Mouse (Mus musculus) embryonic facial prominence, embryonic 14.5 days (tissue): ENCODE data around the gene Arhgap30. TPM values are rescaled to one million over a fixed set of nuclear protein-coding genes. Genes with fewer than 3 reads are reported as not detected.

Experiments used
- ATAC-seq: fragments of 200-750 bp; cut with Nextera tagmentation; 2 replicates; pipeline ENCODE4 v1.8.0; 2017; ENCODE audit warnings: low read depth, moderate number of reproducible peaks, moderate TSS enrichment
- DNase-seq: peaks from one replicate; pipeline ENCODE4 v3.0.0-alpha.2; 2015; ENCODE audit warnings: low spot score
- H3K27ac ChIP-seq: fragments of 300-500 bp; sonication (generic); replicated peaks from 2 replicates; pipeline ENCODE4 v1.5.1; 2014; ENCODE audit warnings: low read depth, mild to moderate bottlenecking, low read length, moderate library complexity
- H3K27me3 ChIP-seq: fragments of 300-500 bp; sonication (generic); replicated peaks from 2 replicates; pipeline ENCODE4 v1.6.1; 2014; ENCODE audit warnings: low read length; ENCODE audit not compliant: control insufficient read depth, insufficient read depth
- H3K36me3 ChIP-seq: fragments of 300-500 bp; sonication (generic); 2 replicates; pipeline ENCODE4 v1.6.1; 2014; ENCODE audit warnings: low read length, mixed read lengths; ENCODE audit not compliant: control insufficient read depth, insufficient read depth
- H3K4me1 ChIP-seq: fragments of 300-500 bp; sonication (generic); 2 replicates; pipeline ENCODE4 v1.6.1; 2014; ENCODE audit warnings: antibody characterized with exemption, low read length; ENCODE audit not compliant: control insufficient read depth, insufficient read depth
- H3K4me2 ChIP-seq: fragments of 300-500 bp; sonication (generic); 2 replicates; pipeline ENCODE4 v1.6.1; 2014; ENCODE audit warnings: low read depth, mild to moderate bottlenecking, low read length, moderate library complexity, mixed read lengths
- H3K4me3 ChIP-seq: fragments of 300-500 bp; sonication (generic); 2 replicates; pipeline ENCODE4 v1.5.1; 2014; ENCODE audit warnings: low read depth, mild to moderate bottlenecking, low read length
- H3K9ac ChIP-seq: fragments of 300-500 bp; sonication (generic); 2 replicates; pipeline ENCODE4 v1.6.1; 2014; ENCODE audit warnings: low read depth, mild to moderate bottlenecking, low read length, moderate library complexity, mixed read lengths
- H3K9me3 ChIP-seq: fragments of 300-500 bp; sonication (generic); 2 replicates; pipeline ENCODE4 v1.6.1; 2016; ENCODE audit warnings: low read length; ENCODE audit not compliant: control insufficient read depth
- WGBS: fragments of 180-500 bp; shearing (Covaris S2); extraction: QIAGEN DNeasy Blood & Tissue Kit; methylation state at CpG from one replicate; pipeline ENCODE4 v1.1.7; 2014; 5-methylcytosine and 5-hydroxymethylcytosine counted together
- polyA plus RNA-seq: library from polyadenylated mRNA; unstranded; fragments of >200 nt; fragmentation: Nextera tagmentation; extraction: Ambion mirVana; gene quantifications from 2 replicates; pipeline ENCODE4 v1.2.1, GENCODE M21; 2014

Gene Arhgap30
- polyA plus RNA-seq, 1 experiment from 2014 or later = 2.0 TPM

DNA sequence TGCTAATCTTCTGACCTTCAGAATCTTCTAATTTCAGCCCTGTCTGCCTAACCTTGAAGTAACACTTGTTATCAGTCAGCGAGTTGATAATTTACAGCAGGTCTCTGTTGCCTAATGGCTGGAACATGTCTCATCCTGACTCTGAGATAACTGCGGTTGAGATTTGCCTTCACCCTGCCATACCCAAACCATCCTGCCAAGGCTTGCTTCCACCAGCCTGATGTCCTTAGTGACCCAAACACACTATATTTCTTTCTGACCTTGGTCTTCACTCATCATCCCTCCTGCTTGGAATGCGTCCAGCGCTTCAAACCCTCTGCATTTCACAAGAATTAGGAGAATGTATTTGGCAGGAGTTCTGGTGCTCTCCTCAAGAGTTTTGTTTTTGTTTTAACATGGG lies 36.4 kb downstream of the Arhgap30 start:
- Histone ChIP-seq H3K9ac (no peak overlapping the region), H3K4me3 (no peak overlapping the region), H3K9me3 (peaks cover 5% of the 10 kb centered on the region; the same call in 1 of the 2 replicates), H3K4me2 (no peak overlapping the region), H3K27me3 (no peaks in the 10 kb centered on the region), H3K36me3 (peaks cover 6% of the 10 kb centered on the region), H3K27ac (no peak overlapping the region), H3K4me1 (no peaks in the 10 kb centered on the region)
- DNase-seq = no peak
- ATAC-seq = no peak
- WGBS = 84% methylated on average over 4 of the region's 4 CpGs

DNA sequence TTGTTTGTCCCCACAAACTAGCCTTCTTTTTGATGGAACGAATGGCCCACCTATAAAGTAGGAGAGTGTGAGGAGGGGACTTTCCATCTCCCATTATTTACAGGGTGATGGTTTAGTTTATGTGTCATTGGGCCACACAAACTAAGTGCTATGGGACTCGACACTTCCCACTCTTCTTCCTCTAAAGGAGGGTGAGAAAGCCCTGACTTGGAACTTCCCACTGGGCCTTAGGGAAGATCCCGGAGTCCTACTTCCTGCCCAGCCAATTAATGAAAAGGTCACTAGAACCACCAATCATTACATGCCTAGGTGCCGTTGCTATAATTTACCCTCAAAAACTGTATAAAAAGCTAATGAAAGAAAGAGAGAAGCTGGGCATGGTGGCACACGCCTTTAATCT lies 43.4 kb downstream of the Arhgap30 start:
- peaks cover 10% of the 10 kb centered on the region; the same call in 1 of the 2 replicates for H3K27me3 ChIP-seq
- no peaks in the 10 kb centered on the region for H3K4me1 ChIP-seq
- H3K9me3 ChIP-seq = peaks cover 5% of the 10 kb centered on the region; the same call in 1 of the 2 replicates
- H3K36me3 ChIP-seq = no peaks in the 10 kb centered on the region
- ATAC-seq (no peak), DNase-seq (no peak)
- WGBS = 81% methylated on average over 5 of the region's 5 CpGs
- no peak overlapping the region for H3K4me2 ChIP-seq
- no peak overlapping the region for H3K9ac ChIP-seq
- H3K4me3 ChIP-seq = no peak overlapping the region
- H3K27ac ChIP-seq = no peak overlapping the region

DNA sequence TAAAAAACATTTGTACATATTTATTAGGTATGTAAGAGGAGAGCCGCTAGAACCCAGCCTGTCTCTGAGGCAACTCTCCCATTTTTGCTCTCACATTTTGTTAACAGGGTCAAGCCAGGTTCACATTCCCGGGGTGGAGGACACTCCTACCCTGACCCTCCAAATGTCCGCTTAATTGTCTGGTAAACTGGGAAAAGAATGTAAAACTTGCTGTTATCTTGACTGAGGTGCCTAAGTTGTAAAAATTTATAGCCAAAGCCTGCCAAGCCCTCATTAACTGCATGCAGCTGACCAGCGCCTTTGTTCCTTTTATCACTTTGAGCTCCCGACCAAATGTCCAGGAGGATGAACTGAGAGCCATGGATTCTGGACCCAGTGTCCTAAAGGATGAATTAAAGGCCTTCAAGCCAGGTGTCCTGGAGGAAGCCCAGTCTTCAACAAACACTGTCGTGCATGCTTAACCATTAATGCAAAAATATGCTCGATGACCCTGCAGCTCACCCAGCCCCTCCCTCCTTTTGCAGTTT lies 46.6 kb downstream of the Arhgap30 start:
- H3K4me1 ChIP-seq = peaks cover 12% of the 10 kb centered on the region; the same call in 1 of the 2 replicates
- WGBS = 67% methylated on average over 7 of the region's 7 CpGs
- H3K9ac ChIP-seq = no peak overlapping the region
- no peak overlapping the region for H3K27ac ChIP-seq
- DNase-seq (no peak), ATAC-seq (no peak)
- H3K4me2 ChIP-seq = no peak overlapping the region
- H3K4me3 ChIP-seq = no peak overlapping the region
- H3K9me3 ChIP-seq = no peaks in the 10 kb centered on the region
- H3K36me3 ChIP-seq = no peaks in the 10 kb centered on the region
- H3K27me3 ChIP-seq = peaks cover 35% of the 10 kb centered on the region

DNA sequence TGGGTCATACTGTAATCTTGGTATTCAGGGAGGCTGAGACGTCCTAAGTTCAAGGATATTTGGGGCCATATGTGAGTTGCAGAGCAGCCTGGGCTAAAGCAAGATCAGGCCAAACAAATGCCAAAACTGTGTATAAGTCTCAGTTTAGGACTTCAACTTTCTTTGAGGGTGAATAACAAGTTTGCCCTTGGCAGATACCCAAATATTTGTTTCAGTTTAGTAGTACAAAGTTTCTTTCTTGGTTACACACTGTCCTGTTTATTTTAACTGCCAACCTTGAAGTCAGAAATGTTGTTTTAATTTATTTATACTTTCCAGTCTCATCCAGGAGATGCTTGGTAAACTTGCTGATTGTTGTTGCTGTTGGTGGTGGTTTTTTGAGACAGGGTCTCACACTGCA lies 47.2 kb downstream of the Arhgap30 start:
- Histone ChIP-seq H3K4me2 (no peak overlapping the region), H3K9ac (no peak overlapping the region), H3K4me1 (peaks cover 15% of the 10 kb centered on the region; the same call in 1 of the 2 replicates), H3K27me3 (peaks cover 35% of the 10 kb centered on the region), H3K27ac (no peak overlapping the region), H3K9me3 (no peaks in the 10 kb centered on the region), H3K4me3 (no peak overlapping the region), H3K36me3 (no peaks in the 10 kb centered on the region)
- 60% methylated on average over 1 of the region's 1 CpGs for WGBS
- ATAC-seq = no peak
- no peak for DNase-seq

DNA sequence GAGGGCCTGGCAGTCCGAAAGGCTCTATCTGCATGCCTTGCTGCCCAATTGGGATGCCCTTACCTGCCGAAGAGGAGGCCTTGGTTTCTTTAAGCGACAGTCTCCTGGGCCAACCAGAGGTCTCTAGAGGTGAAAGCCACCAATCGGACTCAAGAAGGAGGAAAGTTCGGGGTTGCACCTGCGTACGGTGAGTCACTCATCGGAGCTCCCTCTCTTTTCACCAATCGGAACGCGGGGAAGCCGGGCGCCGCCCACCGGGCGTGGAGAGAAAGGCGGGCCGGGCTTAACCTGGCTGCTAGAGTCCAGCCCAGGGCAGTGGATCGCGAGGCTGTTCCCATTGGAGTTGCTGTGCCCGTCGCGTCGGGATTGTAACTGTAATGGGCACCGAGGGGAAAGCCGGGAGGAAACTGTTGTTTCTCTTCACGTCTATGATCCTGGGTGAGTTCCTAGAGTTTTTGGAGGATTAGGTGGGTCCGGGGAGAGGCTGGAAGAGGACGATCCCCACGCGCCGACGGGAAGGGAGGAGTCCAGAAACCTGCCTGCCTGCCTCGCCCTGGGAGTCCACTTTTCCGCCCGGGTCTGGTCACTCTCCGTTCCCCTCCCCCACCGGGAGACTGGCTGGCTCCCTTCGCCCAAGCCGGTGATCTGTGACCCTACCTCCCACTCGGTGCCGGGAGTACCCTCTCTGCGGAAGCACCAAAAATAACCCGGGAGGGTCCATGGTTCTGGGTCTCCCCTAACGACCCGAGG lies 48.7 kb downstream of the Arhgap30 start, which contains the start of gene F11r:
F11r (plus strand) TSS at position 272 of the 750 bp plus-strand sequence.
- Histone ChIP-seq H3K9ac (peak within 1 kb of the TSS; percentile 62), H3K4me3 (peak within 1 kb of the TSS; percentile 49), H3K9me3 (no peaks in the 10 kb centered on the region), H3K36me3 (no peaks in the 10 kb centered on the region), H3K4me2 (peak within 1 kb of the TSS; percentile 65), H3K4me1 (peaks cover 15% of the 10 kb centered on the region; the same call in 1 of the 2 replicates), H3K27me3 (peaks cover 35% of the 10 kb centered on the region), H3K27ac (peak within 1 kb of the TSS; percentile 65)
- peak; percentile 88 for ATAC-seq
- peak; percentile 92 for DNase-seq
- WGBS = 2% methylated on average over 40 of the region's 46 CpGs

DNA sequence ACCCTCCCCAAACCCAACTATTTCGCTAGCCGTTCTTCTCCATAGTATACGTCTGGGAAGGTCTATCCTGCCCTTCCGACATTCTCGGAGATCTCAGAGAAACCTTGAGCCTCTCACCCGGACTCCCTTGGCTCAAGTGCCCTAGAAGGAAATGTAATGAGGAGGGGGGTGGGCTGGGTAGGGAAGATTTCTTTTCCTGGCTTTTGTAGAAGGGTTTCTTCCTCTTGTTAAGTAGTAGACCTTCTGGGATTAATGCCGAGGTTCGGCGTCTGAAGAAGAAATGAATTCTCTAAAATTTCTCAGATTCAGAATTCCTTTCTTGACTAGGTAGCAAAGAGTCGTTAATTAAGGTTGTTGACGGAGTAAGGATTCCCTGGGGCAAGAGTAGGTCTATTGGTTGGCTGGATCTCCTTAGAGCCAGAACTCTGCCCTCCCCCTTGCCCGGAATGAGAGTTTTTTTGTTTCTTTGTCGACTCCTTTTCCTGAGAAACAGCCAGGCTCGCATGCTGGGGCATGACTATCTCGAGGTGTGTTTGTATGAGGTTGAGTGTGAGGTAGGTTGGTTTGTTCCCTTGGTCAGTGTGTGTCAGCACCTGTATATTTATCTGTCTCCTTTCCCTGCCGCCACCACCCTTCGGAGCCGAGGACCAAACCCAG lies 49.4 kb downstream of the Arhgap30 start:
- no peaks in the 10 kb centered on the region for H3K36me3 ChIP-seq
- peak overlapping the region; percentile 65 for H3K27ac ChIP-seq
- peak overlapping the region; percentile 62 for H3K9ac ChIP-seq
- ATAC-seq (no peak), DNase-seq (peak; percentile 43)
- H3K4me2 ChIP-seq = peak overlapping the region; percentile 65
- H3K4me1 ChIP-seq = peaks cover 15% of the 10 kb centered on the region; the same call in 1 of the 2 replicates
- WGBS = 4% methylated on average over 18 of the region's 18 CpGs
- H3K4me3 ChIP-seq = peak overlapping the region; percentile 49
- H3K27me3 ChIP-seq = peaks cover 35% of the 10 kb centered on the region
- H3K9me3 ChIP-seq = no peaks in the 10 kb centered on the region

DNA sequence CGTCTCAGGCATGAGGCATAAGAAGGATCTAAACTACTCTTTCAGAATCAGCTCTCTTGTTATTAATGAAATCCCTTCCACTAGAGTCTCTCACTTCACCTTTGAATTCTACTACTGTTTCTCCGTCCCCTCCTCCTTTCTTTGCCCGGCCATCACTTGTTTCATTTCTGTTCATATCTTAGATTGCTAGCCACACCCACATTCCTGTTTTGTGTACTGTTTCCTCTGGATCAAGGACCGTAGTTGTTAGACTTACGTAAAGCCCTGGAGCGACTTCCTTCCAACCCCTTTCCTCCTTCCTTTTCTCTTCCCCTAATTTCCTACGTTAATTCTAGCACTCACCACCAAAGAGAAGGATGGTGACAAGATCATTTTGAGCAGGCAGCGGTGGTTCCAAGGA lies 50.3 kb downstream of the Arhgap30 start:
- no peak for ATAC-seq
- Histone ChIP-seq H3K4me3 (peak overlapping the region; percentile 49), H3K4me1 (peaks cover 15% of the 10 kb centered on the region; the same call in 1 of the 2 replicates), H3K27me3 (peaks cover 35% of the 10 kb centered on the region), H3K9me3 (0 out of 2 replicates have a peak, but pooled peaks cover 5% of the 10 kb centered on the region), H3K4me2 (peak overlapping the region; percentile 65), H3K36me3 (no peaks in the 10 kb centered on the region), H3K9ac (no peak overlapping the region), H3K27ac (no peak overlapping the region)
- no peak for DNase-seq
- 24% methylated on average over 8 of the region's 8 CpGs for WGBS

DNA sequence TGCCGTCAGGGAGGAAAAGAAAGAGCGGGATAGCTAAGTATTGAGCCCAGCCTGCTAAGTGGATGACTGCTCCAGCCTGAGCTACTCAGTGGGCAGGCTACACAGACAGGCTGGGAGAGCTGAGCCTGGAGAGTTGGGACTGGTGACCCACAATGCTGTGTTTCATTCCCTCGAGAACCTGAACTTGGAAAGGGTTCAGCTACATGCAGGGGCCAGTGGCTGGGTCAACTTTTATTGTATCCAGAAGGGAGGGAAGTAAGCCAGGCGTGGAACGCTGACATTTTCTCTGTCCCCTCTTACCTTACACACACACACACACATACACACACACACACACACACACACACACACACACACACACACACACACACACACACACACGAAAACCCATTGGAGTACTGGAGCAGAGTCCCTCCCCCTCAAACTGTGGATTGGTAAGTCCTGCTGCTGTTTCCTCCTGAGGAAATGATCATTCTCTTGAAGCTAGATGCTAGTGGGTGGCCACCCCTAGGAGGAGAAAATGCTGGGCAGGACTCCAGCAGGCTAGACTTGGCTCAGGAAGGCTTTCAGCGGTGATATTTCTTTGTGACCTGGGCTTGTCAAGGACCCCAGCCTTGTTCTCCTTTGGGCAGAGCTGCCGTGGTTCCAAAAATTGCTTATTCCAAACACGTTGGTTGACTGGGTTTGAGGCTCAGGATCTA lies 51.4 kb downstream of the Arhgap30 start:
- H3K9ac ChIP-seq = no peak overlapping the region; the same call in 1 of the 2 replicates
- H3K9me3 ChIP-seq = 0 out of 2 replicates have a peak, but pooled peaks cover 6% of the 10 kb centered on the region
- DNase-seq (peak; percentile 79), ATAC-seq (0 out of 2 replicates have a peak, but pooled peaks have one; percentile 21)
- H3K27ac ChIP-seq = peak overlapping the region; percentile 33
- no peaks in the 10 kb centered on the region for H3K36me3 ChIP-seq
- peaks cover 35% of the 10 kb centered on the region for H3K27me3 ChIP-seq
- peak overlapping the region; percentile 49; the same call in 1 of the 2 replicates for H3K4me3 ChIP-seq
- H3K4me2 ChIP-seq = peak overlapping the region; percentile 65
- peaks cover 15% of the 10 kb centered on the region; the same call in 1 of the 2 replicates for H3K4me1 ChIP-seq
- WGBS = 28% methylated on average over 7 of the region's 9 CpGs
